Mouse (Mus musculus): ENCODE results near the gene Rps10.
"Not testable (repeated sequence)": the region's sequence is repeated elsewhere in the genome, so short reads cannot be mapped to it uniquely, and the experiment has no call there.

Gene Rps10

DNA sequence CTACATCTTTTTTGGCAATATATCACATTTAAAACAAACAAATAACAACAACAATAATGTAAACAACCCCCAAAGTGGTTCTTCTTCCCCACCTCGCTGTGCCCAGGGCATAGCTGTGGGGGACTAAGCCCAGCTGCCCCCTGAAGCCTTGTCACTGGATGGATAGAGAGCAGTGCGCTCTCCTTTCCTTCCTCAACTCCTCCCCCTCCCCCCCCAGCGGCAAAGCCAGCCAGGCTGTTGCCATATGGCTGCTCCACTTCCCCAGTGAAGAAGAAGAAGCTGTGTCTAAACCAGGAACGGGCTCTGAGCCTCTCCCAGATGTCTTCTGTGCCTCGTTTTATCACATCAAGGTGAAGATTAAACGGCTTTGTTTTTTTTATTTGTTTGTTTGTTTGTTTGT, 6.6 kb upstream of the Rps10 start:
- no peak for DNase-seq

DNA sequence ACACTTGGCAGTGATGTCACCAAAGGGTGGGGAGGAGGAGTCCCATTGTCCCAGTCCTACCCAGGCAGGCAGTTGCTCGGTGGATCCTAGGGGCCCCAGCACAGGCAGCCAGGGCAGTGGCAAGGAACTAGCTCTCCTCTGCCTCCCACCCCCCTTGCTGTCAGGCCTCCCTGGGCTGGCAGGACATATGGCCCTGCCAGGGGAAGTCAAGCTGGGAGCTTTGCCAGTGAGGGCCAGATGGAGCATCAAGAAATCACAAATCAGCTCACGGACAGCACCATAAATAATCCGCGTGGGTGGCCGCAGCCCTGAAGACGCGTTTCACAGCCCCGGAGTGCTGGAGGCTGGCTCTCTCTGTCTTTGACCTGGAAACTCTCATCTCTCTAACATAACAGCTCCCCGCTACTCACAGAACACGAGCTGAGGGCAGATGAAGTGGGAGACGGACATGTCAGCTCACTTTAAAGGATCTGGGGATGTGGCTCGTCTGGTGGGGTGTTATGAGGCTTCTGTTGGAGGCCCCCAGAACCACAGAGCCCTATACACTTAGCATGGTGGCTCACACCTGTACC, 6.1 kb upstream of the Rps10 start:
- DNase-seq = no peak

- DNase-seq = not testable (repeated sequence)
Measured at GRCm38 (mm10) chr17:27639851-27640250, 3.4 kb upstream of the Rps10 start.

DNA sequence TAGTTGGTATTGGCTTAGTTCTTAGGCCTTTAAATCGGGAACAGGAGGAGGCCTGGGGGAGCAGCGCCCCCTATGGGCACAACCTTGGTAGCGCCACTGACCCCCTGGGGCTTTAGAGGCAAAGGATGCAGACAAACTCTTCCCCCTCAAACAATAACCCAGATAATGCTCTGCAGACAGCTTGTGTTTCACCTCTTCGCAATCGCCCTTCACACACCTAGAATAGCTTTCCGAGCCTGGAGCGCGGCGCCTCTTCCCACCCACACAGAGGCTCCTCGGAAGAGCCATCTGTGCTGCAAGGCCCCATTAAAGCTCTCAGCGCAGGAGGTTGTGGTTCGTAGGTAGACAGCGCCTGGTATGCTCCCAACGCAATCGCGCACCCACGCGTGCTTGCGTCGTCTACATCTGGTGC, 2.5 kb upstream of the Rps10 start:
- DNase-seq = no peak

- DNase-seq = no peak
Measured at GRCm38 (mm10) chr17:27637333-27637732, 864 bp upstream of the Rps10 start.

DNA sequence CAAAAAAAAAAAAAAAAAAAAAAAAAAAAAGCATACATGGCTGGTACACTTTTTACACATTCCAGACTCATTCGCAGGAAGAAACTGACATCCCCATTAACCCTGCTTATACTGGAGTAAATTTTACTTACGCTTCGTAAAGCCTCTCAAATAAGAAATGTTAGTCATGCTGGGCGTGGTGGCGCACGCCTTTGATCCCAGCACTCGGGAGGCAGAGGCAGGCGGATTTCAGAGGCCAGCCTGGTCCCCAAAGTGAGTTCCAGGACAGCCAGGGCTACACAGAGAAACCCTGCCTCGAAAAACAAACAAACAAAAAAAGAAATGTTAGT, 930 bp downstream of the Rps10 start:
- DNase-seq = not testable (repeated sequence)

DNA sequence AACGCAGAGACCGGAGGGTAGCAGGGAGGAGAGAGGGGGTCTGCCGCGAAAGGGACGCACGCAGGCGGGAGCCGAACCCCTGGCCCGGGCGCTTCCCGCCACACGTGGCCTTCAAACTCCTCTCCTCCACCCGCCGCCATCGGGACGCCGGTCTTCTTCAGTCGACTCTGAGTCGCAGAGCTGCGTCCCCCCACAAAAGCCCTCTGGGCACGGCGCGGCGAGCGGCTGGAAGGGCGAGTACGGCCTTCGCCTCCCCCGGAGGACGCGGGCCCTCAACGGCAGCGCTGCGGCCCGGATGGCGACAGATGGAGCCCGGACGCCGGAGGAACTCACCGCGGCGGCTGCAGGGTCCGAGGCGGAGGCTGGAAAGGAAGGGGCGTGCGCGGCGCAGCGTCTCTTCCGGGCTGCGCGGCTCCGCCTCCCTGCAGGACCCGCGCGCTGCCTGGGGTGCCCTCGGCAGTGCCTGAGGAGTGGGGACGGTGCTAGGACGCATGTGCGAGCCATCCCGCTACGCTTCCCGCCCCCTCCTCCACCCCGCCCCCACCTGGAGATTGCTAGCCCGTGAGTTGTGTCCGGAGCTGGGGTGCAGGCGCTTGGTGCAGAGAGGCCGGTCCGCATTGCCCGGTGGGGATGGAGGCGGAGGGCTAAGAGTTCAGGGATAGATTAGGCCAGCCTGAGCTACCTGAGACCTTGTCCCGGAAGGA, 1.4 kb downstream of the Rps10 start, which contains the start of gene RPS10-NUDT3:
RPS10-NUDT3 (minus strand) TSS at position 352 of the 704 bp plus-strand sequence.
- DNase-seq = peak; percentile 79 to 80

DNA sequence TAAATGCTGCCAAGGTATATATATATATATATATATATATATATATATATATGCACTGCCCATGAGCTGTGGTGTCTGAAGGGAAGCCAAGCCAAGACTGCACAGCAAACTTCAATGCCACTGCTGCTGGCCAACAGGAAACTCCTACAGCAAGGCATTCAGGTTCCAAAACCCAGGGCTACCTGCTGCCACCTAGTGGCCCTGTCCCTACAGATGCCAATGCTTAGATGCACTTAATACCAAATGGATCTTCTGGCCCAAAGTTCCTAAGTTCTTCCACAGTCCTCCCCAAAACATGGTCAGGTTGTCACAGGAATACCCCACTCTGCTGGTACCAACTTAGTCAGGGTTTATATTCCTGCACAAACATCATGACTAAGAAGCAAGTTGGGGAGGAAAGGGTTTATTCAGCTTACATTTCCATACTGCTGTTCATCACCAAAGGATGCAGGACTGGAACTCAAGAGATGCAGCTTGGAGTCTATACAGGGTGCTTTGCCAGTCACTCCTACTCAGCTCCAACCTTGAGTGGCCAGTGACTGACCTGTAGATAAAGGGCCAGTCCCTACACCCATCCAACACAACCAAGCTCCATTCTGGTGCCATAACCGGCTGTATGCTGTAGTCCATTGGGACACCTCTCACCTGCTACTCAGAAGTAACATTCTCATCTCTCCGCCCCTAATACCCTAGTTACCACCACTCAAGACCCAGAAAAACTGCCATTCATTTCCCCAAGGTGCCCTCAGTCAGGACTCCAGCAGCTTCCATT, 7.0 kb downstream of the Rps10 start:
- peak; percentile 46 to 53 for DNase-seq

DNA sequence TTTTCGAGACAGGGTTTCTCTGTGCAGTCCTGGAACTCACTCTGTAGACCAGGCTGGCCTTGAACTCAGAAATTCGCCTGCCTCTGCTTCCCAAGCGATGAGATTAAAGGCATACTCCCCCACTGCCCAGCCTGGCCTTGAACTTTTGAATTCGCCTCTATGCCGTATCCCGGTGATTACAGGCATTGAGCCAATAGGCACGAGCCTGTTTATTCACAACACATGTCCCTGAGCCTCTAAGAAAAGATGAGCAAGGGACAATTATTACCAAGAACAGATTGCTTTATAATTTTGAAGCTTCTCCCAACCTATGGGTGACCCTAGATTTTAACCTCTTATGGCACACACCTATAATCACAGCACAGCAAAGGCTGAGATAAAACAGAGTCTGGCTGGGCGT, 8.1 kb downstream of the Rps10 start:
- no peak for DNase-seq

DNA sequence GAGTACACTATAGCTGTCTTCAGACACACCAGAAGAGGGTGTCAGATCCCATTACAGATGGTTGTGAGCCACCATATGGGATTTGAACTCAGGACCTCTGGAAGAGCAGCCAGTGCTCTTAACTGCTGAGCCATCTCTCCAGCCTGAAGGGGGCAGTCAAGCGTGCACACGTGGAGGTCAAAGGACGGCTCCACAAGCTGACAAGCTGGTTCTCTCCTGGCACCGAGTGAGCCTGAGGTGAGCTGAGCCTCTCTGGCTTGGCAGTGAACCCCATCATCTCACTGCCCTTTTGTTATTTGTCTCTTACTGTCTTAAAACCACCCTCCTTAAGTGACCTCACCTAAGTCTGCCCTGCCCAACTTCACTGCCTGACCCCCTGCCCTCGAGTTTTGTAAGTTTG, 9.0 kb downstream of the Rps10 start:
- DNase-seq = no peak

DNA sequence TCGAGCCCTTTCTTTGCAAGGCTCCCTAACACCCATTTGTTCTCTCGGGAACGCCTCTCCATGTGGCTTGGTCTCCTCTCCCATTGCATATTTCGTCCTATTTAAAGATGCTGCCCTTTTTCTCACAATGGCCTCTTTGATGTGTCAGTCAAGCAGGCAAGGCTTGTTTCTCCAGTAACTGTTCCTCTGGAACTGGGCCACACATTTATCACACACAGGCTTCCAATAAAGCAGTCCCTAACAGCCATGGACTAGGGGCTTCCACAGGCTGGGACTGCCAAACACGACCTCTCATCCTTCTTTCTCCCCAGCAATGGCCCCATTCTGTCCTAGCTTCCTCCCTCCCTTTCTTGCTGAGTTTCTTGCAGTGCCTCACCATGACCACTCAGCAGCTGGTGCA, 9.8 kb downstream of the Rps10 start:
- no peak for DNase-seq

GRCm38 (mm10) chr17:27625455-27626251, 10.8 kb downstream of the Rps10 start:
- DNase-seq = no peak

- DNase-seq = peak; percentile 79 to 81
Measured at GRCm38 (mm10) chr17:27623360-27624326, 12.8 kb downstream of the Rps10 start, which contains the start of gene Nudt3. Nudt3 (minus strand) TSS chr17:27623495.

DNA sequence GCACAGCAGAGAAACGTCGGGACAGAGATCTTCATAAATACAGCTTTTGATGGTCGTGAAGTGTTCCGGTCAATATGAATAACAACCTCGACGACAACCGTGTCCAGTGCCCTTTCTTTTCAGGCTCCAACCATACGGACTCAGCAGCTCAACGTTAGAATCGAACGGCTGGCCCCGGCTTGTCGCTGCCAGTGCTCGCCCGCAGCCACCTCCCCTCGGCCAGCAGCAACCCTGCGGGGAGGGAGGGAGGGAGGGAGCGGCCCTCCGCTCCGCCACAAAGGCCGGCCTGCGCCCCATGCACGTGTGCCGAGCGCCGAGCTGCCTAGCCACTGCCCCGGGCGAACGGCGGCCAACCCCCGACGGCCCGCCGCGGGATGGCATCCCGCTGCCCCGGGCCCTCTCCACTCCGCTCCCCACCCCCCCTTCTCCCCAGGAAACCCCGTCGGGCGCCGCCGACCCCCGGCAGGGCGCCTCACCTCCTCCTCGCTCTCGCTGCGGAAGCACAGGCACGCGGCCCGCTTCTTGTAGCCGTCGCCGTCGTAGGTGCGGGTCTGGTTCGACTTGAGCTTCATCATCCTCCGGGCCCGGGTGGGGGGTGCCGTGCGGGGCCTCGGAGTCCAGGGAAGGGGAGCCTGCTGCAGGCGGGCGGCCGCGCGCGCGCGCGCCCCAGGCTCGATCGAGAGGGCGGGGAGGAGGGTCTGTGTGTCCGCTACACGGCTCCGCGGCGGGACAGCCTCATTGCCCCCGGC, 13.7 kb downstream of the Rps10 start:
- DNase-seq = peak; percentile 53 to 61

DNA sequence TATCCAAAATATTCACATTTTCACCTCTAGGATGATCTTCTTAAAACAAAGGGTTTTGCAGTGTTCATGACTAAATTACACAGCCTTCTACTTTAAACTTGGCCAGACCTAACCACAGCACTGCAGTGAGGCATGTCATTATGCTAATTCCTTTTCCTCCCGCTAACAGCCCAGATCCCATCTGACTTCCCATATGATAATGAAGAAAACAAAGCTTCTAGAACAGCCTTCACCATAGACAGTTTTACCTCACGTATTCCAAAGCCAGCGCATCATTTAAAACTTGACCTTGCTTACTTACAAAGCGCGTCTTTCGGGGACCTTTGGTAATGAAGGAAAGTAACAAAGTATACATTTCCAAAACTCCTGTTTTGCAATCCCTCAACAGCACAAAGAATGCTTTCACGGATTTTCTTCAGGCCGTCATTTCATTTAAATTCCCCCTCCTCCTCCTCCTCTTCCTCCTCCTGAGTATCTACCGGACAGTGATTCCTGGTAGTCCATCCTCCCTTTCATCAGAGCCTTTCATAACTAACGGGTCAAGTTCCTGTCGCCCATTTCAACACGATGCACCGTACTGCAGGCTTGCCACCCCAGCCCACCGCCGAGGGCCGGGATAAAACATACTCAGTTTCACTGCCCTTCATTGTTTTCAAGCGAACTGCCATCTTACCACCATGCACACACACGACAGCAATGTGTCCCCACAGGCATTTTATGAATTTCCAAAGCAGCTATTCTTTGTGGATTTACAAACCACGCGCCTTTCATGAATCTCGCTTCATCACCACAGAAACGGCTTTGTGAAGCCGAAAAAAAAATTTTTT, 14.6 kb downstream of the Rps10 start:
- DNase-seq = no peak

- no peak for DNase-seq
Measured at GRCm38 (mm10) chr17:27621161-27621560, 15.3 kb downstream of the Rps10 start.

DNA sequence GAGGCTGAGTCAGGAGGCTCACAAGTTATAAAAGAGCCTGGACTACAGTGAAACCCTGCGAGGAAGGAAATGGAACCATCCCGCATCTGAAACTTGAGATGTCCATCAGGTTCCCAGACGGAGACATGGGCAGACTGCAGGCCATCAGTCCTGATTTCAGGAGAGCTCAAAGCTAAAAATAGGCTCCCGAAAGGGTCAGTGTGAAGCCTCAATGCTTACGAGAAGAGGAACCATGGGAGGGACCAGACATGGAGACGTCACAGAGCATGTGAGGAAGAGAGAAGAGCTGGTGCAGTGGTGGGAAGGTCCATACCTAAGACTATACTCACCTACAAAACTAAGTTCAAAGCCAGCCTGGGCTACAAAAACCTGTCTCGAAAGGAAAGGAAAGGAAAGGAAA, 21.1 kb downstream of the Rps10 start:
- no peak for DNase-seq

GRCm38 (mm10) chr17:27613016-27613415, 23.5 kb downstream of the Rps10 start:
- DNase-seq = no peak

DNA sequence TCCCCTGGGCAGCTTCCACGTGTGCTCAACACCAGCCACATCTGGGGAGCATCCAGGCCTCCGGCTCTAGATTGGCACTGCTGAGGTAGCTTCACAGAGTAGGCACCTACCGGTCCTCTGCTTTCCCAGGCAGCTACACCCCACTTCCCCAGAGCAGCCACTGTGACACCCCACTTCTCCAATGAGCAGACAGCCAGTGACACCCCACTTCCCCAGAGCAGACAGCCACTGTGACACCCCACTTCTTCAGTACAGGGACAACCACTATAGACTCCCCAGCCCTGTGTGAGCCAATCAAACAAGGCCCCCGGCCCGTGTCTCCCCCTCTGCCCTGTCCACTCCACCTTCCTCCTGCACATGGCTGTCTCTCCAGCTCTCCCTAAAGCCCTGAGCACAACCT, 24.5 kb downstream of the Rps10 start:
- DNase-seq = no peak

DNA sequence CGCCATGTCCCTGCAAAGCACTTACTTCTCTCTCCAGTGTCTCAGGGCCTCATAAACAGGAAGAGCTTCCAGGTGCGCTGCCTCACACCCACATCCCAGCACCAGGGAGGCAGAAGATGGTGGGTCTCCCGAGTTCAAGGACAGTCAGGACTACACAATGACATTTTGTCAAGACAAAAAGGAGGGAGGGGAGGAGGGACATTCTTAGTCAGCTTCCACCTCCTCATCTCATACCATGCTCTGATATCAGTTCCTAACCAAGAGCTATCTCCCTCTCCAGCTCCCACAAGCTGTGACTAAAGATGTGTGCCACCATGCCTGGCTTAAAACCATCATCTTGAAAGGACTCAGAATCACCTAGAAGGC, 25.0 kb downstream of the Rps10 start:
- DNase-seq = no peak

All from thymus, adult 18-20 months (tissue).